Mouse (Mus musculus) forebrain, embryonic 16.5 days (tissue): Measurements from ENCODE around the gene Ahsg. TPM values are rescaled to one million over a fixed set of nuclear protein-coding genes. Genes with fewer than 3 reads are reported as not detected.

Experiments
- polyA plus RNA-seq: library from polyadenylated mRNA; unstranded; fragments of >200 nt; fragmentation: Nextera tagmentation; extraction: Ambion mirVana; gene quantifications from 2 replicates; pipeline ENCODE4 v1.2.1, GENCODE M21; 2015

Ahsg gene
- polyA plus RNA-seq, 1 experiment from 2014 or later: 0.25 TPM

Other genes with a start within 250 kb of the Ahsg start
- gene Dgkg, start 234.1 kb upstream of the Ahsg start, polyA plus RNA-seq: 6.5 and 6.6 TPM in 2 replicates
- not detected in 2 replicates for gene Crygs, start 79.7 kb upstream of the Ahsg start, polyA plus RNA-seq
- 22.2 and 26.4 TPM in 2 replicates for gene Tbccd1, start 33.6 kb upstream of the Ahsg start, polyA plus RNA-seq
- gene Dnajb11, start 33.4 kb upstream of the Ahsg start, polyA plus RNA-seq: 83.4 and 85.7 TPM in 2 replicates
- gene Fetub, start 27.1 kb downstream of the Ahsg start, polyA plus RNA-seq: not detected in 2 replicates
- not detected in 2 replicates for gene Hrg, start 59.8 kb downstream of the Ahsg start, polyA plus RNA-seq
- not detected in 2 replicates for gene Kng2, start 138.2 kb downstream of the Ahsg start, polyA plus RNA-seq
- not detected in 2 replicates for gene Kng1, start 166.6 kb downstream of the Ahsg start, polyA plus RNA-seq
- 378 and 390 TPM in 2 replicates for gene Eif4a2, start 216.2 kb downstream of the Ahsg start, polyA plus RNA-seq
- gene Rfc4, start 236.5 kb downstream of the Ahsg start, polyA plus RNA-seq: 67.2 and 79.4 TPM in 2 replicates